Mouse (Mus musculus) lung, embryonic 15.5 days (tissue): ENCODE measurements around the gene St7. TPM values are rescaled to one million over a fixed set of nuclear protein-coding genes. Genes with fewer than 3 reads are reported as not detected.

ENCODE experiments used
- ATAC-seq: fragments of 200-750 bp; cut with Nextera tagmentation; 2 replicates; pipeline ENCODE4 v1.8.0; 2017; ENCODE audit warnings: moderate number of reproducible peaks, borderline replicate concordance; ENCODE audit not compliant: low FRiP score, low TSS enrichment; ENCODE audit errors: extremely low read depth
- H3K27ac ChIP-seq: fragments of 300-500 bp; sonication (generic); 2 replicates; pipeline ENCODE4 v1.5.1; 2015; ENCODE audit warnings: moderate library complexity, mild to moderate bottlenecking, inconsistent platforms
- H3K27me3 ChIP-seq: fragments of 300-500 bp; sonication (generic); 2 replicates; pipeline ENCODE4 v1.6.1; 2015; ENCODE audit warnings: inconsistent platforms
- H3K36me3 ChIP-seq: fragments of 300-500 bp; sonication (generic); 2 replicates; pipeline ENCODE4 v1.6.1; 2015; ENCODE audit warnings: inconsistent platforms
- H3K4me1 ChIP-seq: fragments of 300-500 bp; sonication (generic); 2 replicates; pipeline ENCODE4 v1.6.1; 2015; ENCODE audit warnings: inconsistent platforms
- H3K4me2 ChIP-seq: fragments of 300-500 bp; sonication (generic); 2 replicates; pipeline ENCODE4 v1.6.1; 2015; ENCODE audit warnings: inconsistent platforms, mild to moderate bottlenecking, moderate library complexity
- H3K4me3 ChIP-seq: fragments of 300-500 bp; sonication (generic); 2 replicates; pipeline ENCODE4 v1.5.1; 2015; ENCODE audit warnings: mild to moderate bottlenecking, inconsistent platforms
- H3K9ac ChIP-seq: fragments of 300-500 bp; sonication (generic); 2 replicates; pipeline ENCODE4 v1.6.1; 2015; ENCODE audit warnings: inconsistent platforms
- H3K9me3 ChIP-seq: fragments of 300-500 bp; sonication (generic); 2 replicates; pipeline ENCODE4 v1.6.1; 2016; ENCODE audit warnings: inconsistent platforms
- WGBS: fragments of 180-500 bp; shearing (Covaris S2); methylation state at CpG from one replicate; pipeline ENCODE4 v1.1.7; 2015; 5-methylcytosine and 5-hydroxymethylcytosine counted together
- polyA plus RNA-seq: library from polyadenylated mRNA; unstranded; fragments of >200 nt; fragmentation: Nextera tagmentation; extraction: Ambion mirVana; gene quantifications from 2 replicates; pipeline ENCODE4 v1.2.1, GENCODE M21; 2015

St7 gene
- polyA plus RNA-seq, 1 experiment from 2014 or later: 44.0 TPM

- ATAC-seq: no peak
- WGBS: 37% methylated on average over 1 of the region's 1 CpGs
- H3K9ac ChIP-seq: no peak overlapping the region
- H3K27me3 ChIP-seq: no peaks in the 10 kb centered on the region
- no peaks in the 10 kb centered on the region for H3K36me3 ChIP-seq
- 0 out of 2 replicates have a peak, but pooled peaks cover 3% of the 10 kb centered on the region for H3K9me3 ChIP-seq
- no peak overlapping the region for H3K4me2 ChIP-seq
- H3K4me3 ChIP-seq: no peak overlapping the region
- H3K4me1 ChIP-seq: 0 out of 2 replicates have a peak, but pooled peaks cover 5% of the 10 kb centered on the region
- no peak overlapping the region for H3K27ac ChIP-seq
These were observed 97.5 kb downstream of the St7 start for GRCm38 (mm10) chr6:17790251-17790650.

GRCm38 (mm10) chr6:17793471-17793870, 100.7 kb downstream of the St7 start:
- Histone ChIP-seq H3K27ac (no peak overlapping the region), H3K9me3 (no peaks in the 10 kb centered on the region), H3K4me1 (0 out of 2 replicates have a peak, but pooled peaks cover 5% of the 10 kb centered on the region), H3K4me3 (no peak overlapping the region), H3K27me3 (no peaks in the 10 kb centered on the region), H3K4me2 (no peak overlapping the region), H3K9ac (no peak overlapping the region), H3K36me3 (no peaks in the 10 kb centered on the region)
- ATAC-seq: no peak
- 91% methylated on average over 3 of the region's 3 CpGs for WGBS

- no peak overlapping the region for H3K4me3 ChIP-seq
- H3K4me2 ChIP-seq: no peak overlapping the region
- H3K9ac ChIP-seq: no peak overlapping the region
- no peak overlapping the region for H3K27ac ChIP-seq
- H3K27me3 ChIP-seq: no peaks in the 10 kb centered on the region
- 0 out of 2 replicates have a peak, but pooled peaks cover 5% of the 10 kb centered on the region for H3K4me1 ChIP-seq
- H3K9me3 ChIP-seq: no peaks in the 10 kb centered on the region
- ATAC-seq: no peak
- H3K36me3 ChIP-seq: no peaks in the 10 kb centered on the region
- WGBS: 87% methylated on average over 5 of the region's 5 CpGs
These were observed 104.6 kb downstream of the St7 start for GRCm38 (mm10) chr6:17797271-17797713.

GRCm38 (mm10) chr6:17800694-17801093, 108.0 kb downstream of the St7 start:
- Histone ChIP-seq H3K27me3 (no peaks in the 10 kb centered on the region), H3K4me2 (no peak overlapping the region), H3K9me3 (no peaks in the 10 kb centered on the region), H3K4me3 (no peak overlapping the region), H3K9ac (no peak overlapping the region), H3K36me3 (no peaks in the 10 kb centered on the region), H3K4me1 (no peaks in the 10 kb centered on the region), H3K27ac (no peak overlapping the region)
- no peak for ATAC-seq
- WGBS: 74% methylated on average over 5 of the region's 5 CpGs

GRCm38 (mm10) chr6:17804468-17804867, 111.7 kb downstream of the St7 start:
- no peaks in the 10 kb centered on the region for H3K36me3 ChIP-seq
- no peak overlapping the region for H3K27ac ChIP-seq
- WGBS: 55% methylated on average over 3 of the region's 3 CpGs
- H3K4me3 ChIP-seq: no peak overlapping the region
- H3K27me3 ChIP-seq: no peaks in the 10 kb centered on the region
- ATAC-seq: no peak
- no peaks in the 10 kb centered on the region for H3K9me3 ChIP-seq
- H3K4me2 ChIP-seq: no peak overlapping the region
- 0 out of 2 replicates have a peak, but pooled peaks cover 4% of the 10 kb centered on the region for H3K4me1 ChIP-seq
- H3K9ac ChIP-seq: no peak overlapping the region

- 11% methylated on average over 4 of the region's 4 CpGs for WGBS
- no peak for ATAC-seq
- no peak overlapping the region for H3K4me2 ChIP-seq
- no peak overlapping the region for H3K4me3 ChIP-seq
- no peaks in the 10 kb centered on the region for H3K36me3 ChIP-seq
- no peaks in the 10 kb centered on the region for H3K27me3 ChIP-seq
- no peak overlapping the region for H3K27ac ChIP-seq
- 0 out of 2 replicates have a peak, but pooled peaks cover 4% of the 10 kb centered on the region for H3K4me1 ChIP-seq
- H3K9me3 ChIP-seq: no peaks in the 10 kb centered on the region
- no peak overlapping the region for H3K9ac ChIP-seq
These were observed 113.8 kb downstream of the St7 start for GRCm38 (mm10) chr6:17806569-17806968.

GRCm38 (mm10) chr6:17811063-17811462, 118.3 kb downstream of the St7 start:
- no peak for ATAC-seq
- no peak overlapping the region for H3K9ac ChIP-seq
- H3K27me3 ChIP-seq: no peaks in the 10 kb centered on the region
- no peak overlapping the region for H3K27ac ChIP-seq
- no peaks in the 10 kb centered on the region for H3K9me3 ChIP-seq
- H3K4me1 ChIP-seq: 0 out of 2 replicates have a peak, but pooled peaks cover 4% of the 10 kb centered on the region
- H3K4me2 ChIP-seq: no peak overlapping the region
- no peaks in the 10 kb centered on the region for H3K36me3 ChIP-seq
- no peak overlapping the region for H3K4me3 ChIP-seq
- 72% methylated on average over 2 of the region's 2 CpGs for WGBS

- H3K27me3 ChIP-seq: no peaks in the 10 kb centered on the region
- no peak overlapping the region for H3K4me3 ChIP-seq
- H3K9ac ChIP-seq: no peak overlapping the region
- H3K27ac ChIP-seq: no peak overlapping the region
- H3K4me2 ChIP-seq: no peak overlapping the region
- no peak for ATAC-seq
- H3K36me3 ChIP-seq: no peaks in the 10 kb centered on the region
- H3K4me1 ChIP-seq: 0 out of 2 replicates have a peak, but pooled peaks cover 3% of the 10 kb centered on the region
- H3K9me3 ChIP-seq: no peaks in the 10 kb centered on the region
These were observed 118.8 kb downstream of the St7 start for GRCm38 (mm10) chr6:17811531-17811930.

- Histone ChIP-seq H3K9me3 (no peaks in the 10 kb centered on the region), H3K9ac (no peak overlapping the region), H3K36me3 (no peaks in the 10 kb centered on the region), H3K27ac (no peak overlapping the region), H3K4me3 (no peak overlapping the region), H3K4me1 (no peaks in the 10 kb centered on the region), H3K4me2 (no peak overlapping the region), H3K27me3 (no peaks in the 10 kb centered on the region)
- 21% methylated on average over 2 of the region's 2 CpGs for WGBS
- no peak for ATAC-seq
These were observed 121.4 kb downstream of the St7 start for GRCm38 (mm10) chr6:17814074-17814649.

GRCm38 (mm10) chr6:17816865-17817435, 124.2 kb downstream of the St7 start:
- Histone ChIP-seq H3K36me3 (no peaks in the 10 kb centered on the region), H3K27me3 (no peaks in the 10 kb centered on the region), H3K9ac (no peak overlapping the region), H3K4me1 (no peaks in the 10 kb centered on the region), H3K4me3 (no peak overlapping the region), H3K4me2 (no peak overlapping the region), H3K9me3 (no peaks in the 10 kb centered on the region), H3K27ac (no peak overlapping the region)
- ATAC-seq: no peak
- 29% methylated on average over 3 of the region's 3 CpGs for WGBS

- no peak for ATAC-seq
- Histone ChIP-seq H3K9ac (no peak overlapping the region), H3K4me1 (0 out of 2 replicates have a peak, but pooled peaks cover 2% of the 10 kb centered on the region), H3K27me3 (no peaks in the 10 kb centered on the region), H3K27ac (no peak overlapping the region), H3K9me3 (no peaks in the 10 kb centered on the region), H3K4me2 (no peak overlapping the region), H3K4me3 (no peak overlapping the region), H3K36me3 (no peaks in the 10 kb centered on the region)
- WGBS: 94% methylated on average over 2 of the region's 2 CpGs
These were observed 130.9 kb downstream of the St7 start for GRCm38 (mm10) chr6:17823614-17824013.

GRCm38 (mm10) chr6:17824735-17825134, 132.0 kb downstream of the St7 start:
- no peaks in the 10 kb centered on the region for H3K27me3 ChIP-seq
- no peak overlapping the region for H3K9ac ChIP-seq
- ATAC-seq: no peak
- no peak overlapping the region for H3K27ac ChIP-seq
- no peaks in the 10 kb centered on the region for H3K36me3 ChIP-seq
- peaks cover 2% of the 10 kb centered on the region; the same call in 1 of the 2 replicates for H3K4me1 ChIP-seq
- H3K4me2 ChIP-seq: no peak overlapping the region
- 92% methylated on average over 1 of the region's 1 CpGs for WGBS
- no peak overlapping the region for H3K4me3 ChIP-seq
- H3K9me3 ChIP-seq: no peaks in the 10 kb centered on the region
